Mouse (Mus musculus) liver, embryonic 15.5 days (tissue): Measurements from ENCODE around the gene Pccb. TPM values are rescaled to one million over a fixed set of nuclear protein-coding genes. Genes with fewer than 3 reads are reported as not detected.

Experiments
- ATAC-seq: fragments of 200-750 bp; cut with Nextera tagmentation; 2 replicates; pipeline ENCODE4 v1.8.0; 2017; ENCODE audit warnings: moderate number of reproducible peaks, mild to moderate bottlenecking, moderate library complexity; ENCODE audit not compliant: insufficient read depth
- H3K27ac ChIP-seq: fragments of 300-500 bp; sonication (generic); replicated peaks from 2 replicates; pipeline ENCODE4 v1.5.1; 2015; ENCODE audit warnings: mild to moderate bottlenecking, inconsistent platforms
- H3K27me3 ChIP-seq: fragments of 300-500 bp; sonication (generic); 2 replicates; pipeline ENCODE4 v1.6.1; 2015; ENCODE audit warnings: mild to moderate bottlenecking, inconsistent platforms
- H3K36me3 ChIP-seq: fragments of 300-500 bp; sonication (generic); replicated peaks from 2 replicates; pipeline ENCODE4 v1.6.1; 2015; ENCODE audit warnings: moderate library complexity, mild to moderate bottlenecking, inconsistent platforms
- H3K4me1 ChIP-seq: fragments of 300-500 bp; sonication (generic); replicated peaks from 2 replicates; pipeline ENCODE4 v1.6.1; 2015; ENCODE audit warnings: inconsistent platforms
- H3K4me2 ChIP-seq: fragments of 300-500 bp; sonication (generic); 2 replicates; pipeline ENCODE4 v1.6.1; 2015; ENCODE audit warnings: moderate library complexity, mild to moderate bottlenecking, inconsistent platforms
- H3K4me3 ChIP-seq: fragments of 300-500 bp; sonication (generic); replicated peaks from 2 replicates; pipeline ENCODE4 v1.5.1; 2015; ENCODE audit warnings: mild to moderate bottlenecking, inconsistent platforms
- H3K9ac ChIP-seq: fragments of 300-500 bp; sonication (generic); 2 replicates; pipeline ENCODE4 v1.6.1; 2015; ENCODE audit warnings: moderate library complexity, mild to moderate bottlenecking, inconsistent platforms
- H3K9me3 ChIP-seq: fragments of 300-500 bp; sonication (generic); replicated peaks from 2 replicates; pipeline ENCODE4 v1.6.1; 2016; ENCODE audit warnings: inconsistent platforms
- WGBS: fragments of 180-500 bp; shearing (Covaris S2); methylation state at CpG from one replicate; pipeline ENCODE4 v1.1.7; 2015; ENCODE audit warnings: mixed read lengths; ENCODE audit not compliant: insufficient replicate concordance; 5-methylcytosine and 5-hydroxymethylcytosine counted together
- polyA plus RNA-seq: library from polyadenylated mRNA; unstranded; fragments of >200 nt; fragmentation: Nextera tagmentation; extraction: Ambion mirVana; gene quantifications from 2 replicates; pipeline ENCODE4 v1.2.1, GENCODE M21; 2015

Pccb gene
- polyA plus RNA-seq = 7.5 and 8.4 TPM in 2 replicates

DNA sequence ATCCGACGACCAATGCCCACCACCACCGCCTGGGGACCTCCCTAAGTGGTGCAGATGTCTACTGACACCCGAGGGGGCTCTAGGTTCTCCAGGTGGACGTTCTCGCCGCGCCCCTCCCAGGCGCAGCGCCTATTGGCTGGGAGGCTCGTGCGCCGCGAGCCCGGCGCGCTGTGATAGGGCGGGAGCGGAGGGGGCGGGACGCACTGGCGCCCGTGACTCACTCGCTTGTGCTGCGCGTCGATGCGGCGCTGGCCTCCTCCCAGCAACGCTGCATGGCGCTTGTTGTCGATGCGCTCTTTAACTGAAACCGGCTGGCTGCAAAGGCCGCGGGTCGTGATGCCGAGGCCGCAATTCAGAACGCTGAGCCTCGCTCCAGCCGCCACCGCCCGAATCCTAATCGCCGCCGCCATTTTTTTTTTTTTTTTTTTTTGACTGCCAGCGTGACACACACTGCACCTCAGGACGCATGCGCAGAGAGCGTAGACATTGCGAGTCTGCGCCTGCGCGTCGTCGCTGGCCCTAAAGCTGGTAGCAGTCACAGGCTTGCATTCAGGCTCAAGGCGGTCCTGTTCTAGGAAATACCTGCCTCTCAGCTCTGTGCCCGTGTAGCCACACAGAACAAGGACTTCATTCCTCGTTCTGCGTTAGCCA lies at the start of gene Pccb:
TSS of gene Pccb (minus strand) at position 451 of the 651 bp plus-strand sequence.
- under 1% methylated on average over 61 of the region's 61 CpGs for WGBS
- Histone ChIP-seq H3K4me1 (peaks cover 49% of the 10 kb centered on the region), H3K27me3 (no peaks in the 10 kb centered on the region), H3K36me3 (no peaks in the 10 kb centered on the region), H3K9ac (peak within 1 kb of the TSS; percentile 61), H3K4me2 (peak within 1 kb of the TSS; percentile 93), H3K4me3 (peak within 1 kb of the TSS; percentile 80), H3K27ac (peak within 1 kb of the TSS; percentile 90), H3K9me3 (no peaks in the 10 kb centered on the region)
- ATAC-seq = peak; percentile 98

DNA sequence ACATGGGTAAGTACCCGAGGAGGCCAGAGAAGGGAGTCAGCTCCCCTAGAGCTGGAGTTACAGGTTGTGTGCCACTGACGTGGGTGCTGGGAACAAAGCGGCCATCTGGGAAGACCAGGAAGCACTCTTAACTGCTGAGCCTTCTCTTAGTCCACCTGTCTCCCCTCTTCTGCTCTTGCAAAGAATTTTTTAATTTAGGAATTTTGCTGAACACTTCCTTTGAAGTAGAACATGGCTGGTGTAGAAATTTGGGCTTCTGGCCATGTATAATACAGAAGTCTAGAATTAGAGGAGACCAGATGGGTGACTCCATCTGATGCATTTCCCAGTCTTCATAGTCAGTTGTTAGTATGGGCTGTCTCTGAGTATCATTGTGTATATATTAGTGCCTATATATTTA lies 49.0 kb upstream of the Pccb start:
- Histone ChIP-seq H3K36me3 (peaks cover 16% of the 10 kb centered on the region), H3K9ac (no peak overlapping the region), H3K4me3 (no peak overlapping the region), H3K4me1 (peaks cover 38% of the 10 kb centered on the region), H3K27me3 (no peaks in the 10 kb centered on the region), H3K9me3 (no peaks in the 10 kb centered on the region), H3K4me2 (no peak overlapping the region), H3K27ac (no peak overlapping the region)
- no peak for ATAC-seq
- WGBS = 69% methylated on average over 3 of the region's 3 CpGs

GRCm38 (mm10) chr9:101080046-101080685 lies 45.5 kb upstream of the Pccb start:
- WGBS = 80% methylated on average over 3 of the region's 3 CpGs
- no peak overlapping the region for H3K27ac ChIP-seq
- no peaks in the 10 kb centered on the region for H3K9me3 ChIP-seq
- H3K4me1 ChIP-seq = peaks cover 55% of the 10 kb centered on the region
- ATAC-seq = no peak
- H3K36me3 ChIP-seq = peaks cover 16% of the 10 kb centered on the region
- H3K9ac ChIP-seq = no peak overlapping the region
- peak overlapping the region; percentile 63; the same call in 1 of the 2 replicates for H3K4me2 ChIP-seq
- no peak overlapping the region for H3K4me3 ChIP-seq
- H3K27me3 ChIP-seq = no peaks in the 10 kb centered on the region

GRCm38 (mm10) chr9:101078579-101078978 lies 43.9 kb upstream of the Pccb start:
- ATAC-seq = no peak
- Histone ChIP-seq H3K27me3 (no peaks in the 10 kb centered on the region), H3K4me3 (peak overlapping the region; percentile 43), H3K9me3 (no peaks in the 10 kb centered on the region), H3K4me2 (peak overlapping the region; percentile 63), H3K27ac (no peak overlapping the region), H3K9ac (peak overlapping the region; percentile 32; the same call in 1 of the 2 replicates), H3K4me1 (peaks cover 47% of the 10 kb centered on the region), H3K36me3 (peaks cover 16% of the 10 kb centered on the region)
- 59% methylated on average over 4 of the region's 4 CpGs for WGBS

- H3K27ac ChIP-seq = no peak overlapping the region
- no peaks in the 10 kb centered on the region for H3K9me3 ChIP-seq
- H3K36me3 ChIP-seq = peaks cover 16% of the 10 kb centered on the region
- H3K27me3 ChIP-seq = no peaks in the 10 kb centered on the region
- peak overlapping the region; percentile 96 for H3K4me2 ChIP-seq
- no peak for ATAC-seq
- H3K4me3 ChIP-seq = peak overlapping the region; percentile 98
- H3K9ac ChIP-seq = peak overlapping the region; percentile 99
- peaks cover 55% of the 10 kb centered on the region for H3K4me1 ChIP-seq
Observed at GRCm38 (mm10) chr9:101077486-101077885, 42.8 kb upstream of the Pccb start.

GRCm38 (mm10) chr9:101076095-101076875 lies 41.6 kb upstream of the Pccb start:
- peaks cover 15% of the 10 kb centered on the region for H3K36me3 ChIP-seq
- H3K4me1 ChIP-seq = peaks cover 54% of the 10 kb centered on the region
- H3K4me3 ChIP-seq = peak overlapping the region; percentile 98
- ATAC-seq = no peak
- H3K4me2 ChIP-seq = peak overlapping the region; percentile 96
- H3K9ac ChIP-seq = peak overlapping the region; percentile 99
- peak overlapping the region; percentile 70 for H3K27ac ChIP-seq
- WGBS = 1% methylated on average over 18 of the region's 18 CpGs
- H3K9me3 ChIP-seq = no peaks in the 10 kb centered on the region
- no peaks in the 10 kb centered on the region for H3K27me3 ChIP-seq

GRCm38 (mm10) chr9:101075694-101076093 lies 41.0 kb upstream of the Pccb start:
- Histone ChIP-seq H3K4me1 (peaks cover 48% of the 10 kb centered on the region), H3K4me2 (peak overlapping the region; percentile 96), H3K36me3 (peaks cover 13% of the 10 kb centered on the region; the same call in 1 of the 2 replicates), H3K9ac (peak overlapping the region; percentile 99), H3K4me3 (peak overlapping the region; percentile 98), H3K27me3 (no peaks in the 10 kb centered on the region), H3K27ac (peak overlapping the region; percentile 70), H3K9me3 (no peaks in the 10 kb centered on the region)
- under 1% methylated on average over 8 of the region's 8 CpGs for WGBS
- no peak for ATAC-seq

- H3K9ac ChIP-seq = peak overlapping the region; percentile 99
- ATAC-seq = no peak
- peaks cover 11% of the 10 kb centered on the region; the same call in 1 of the 2 replicates for H3K36me3 ChIP-seq
- H3K4me2 ChIP-seq = peak overlapping the region; percentile 96
- H3K27ac ChIP-seq = peak overlapping the region; percentile 99
- WGBS = under 1% methylated on average over 25 of the region's 25 CpGs
- H3K9me3 ChIP-seq = no peaks in the 10 kb centered on the region
- H3K4me1 ChIP-seq = peaks cover 45% of the 10 kb centered on the region
- H3K27me3 ChIP-seq = no peaks in the 10 kb centered on the region
- peak overlapping the region; percentile 98 for H3K4me3 ChIP-seq
Observed at GRCm38 (mm10) chr9:101075091-101075581, 40.4 kb upstream of the Pccb start.

DNA sequence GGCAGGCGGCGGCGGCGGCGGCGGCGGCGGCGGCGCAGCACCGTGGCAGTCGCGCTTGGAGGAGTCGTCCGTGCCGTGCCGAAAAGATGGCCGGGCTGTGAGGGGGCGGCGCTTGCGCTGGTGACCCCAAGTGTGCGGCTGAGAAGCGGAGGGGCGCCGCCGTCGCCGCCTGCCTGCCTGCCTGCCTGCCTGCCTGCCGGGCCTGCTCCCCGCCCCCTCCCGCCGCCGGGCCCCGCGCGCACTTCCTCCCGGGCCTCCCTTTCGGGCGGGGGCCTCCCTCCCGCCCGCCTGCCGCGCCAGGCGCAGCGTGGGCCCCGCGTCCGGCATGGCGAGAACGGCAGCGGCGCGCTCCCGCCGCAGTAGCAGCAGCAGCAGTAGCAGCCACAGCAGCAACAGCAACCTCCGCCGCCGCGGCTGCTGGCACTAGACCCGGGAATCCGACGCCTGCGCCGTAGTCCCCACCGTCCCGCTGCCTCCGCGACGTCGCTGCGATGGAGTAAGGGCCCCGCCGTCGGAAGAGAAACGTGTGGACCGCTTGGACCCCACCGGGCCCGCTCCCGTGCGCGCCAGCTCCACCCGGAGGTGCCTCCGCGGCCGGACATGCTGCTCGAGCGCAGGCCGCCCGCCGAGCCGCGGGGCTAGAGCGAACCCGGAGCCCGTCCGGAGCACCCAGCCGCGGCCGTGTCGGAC lies 39.8 kb upstream of the Pccb start:
- peak; percentile 66 for ATAC-seq
- H3K9me3 ChIP-seq = no peaks in the 10 kb centered on the region
- H3K4me1 ChIP-seq = peaks cover 39% of the 10 kb centered on the region
- H3K9ac ChIP-seq = peak overlapping the region; percentile 99
- under 1% methylated on average over 78 of the region's 100 CpGs for WGBS
- H3K27me3 ChIP-seq = no peaks in the 10 kb centered on the region
- peak overlapping the region; percentile 96 for H3K4me2 ChIP-seq
- peak overlapping the region; percentile 99 for H3K27ac ChIP-seq
- H3K36me3 ChIP-seq = peaks cover 4% of the 10 kb centered on the region; the same call in 1 of the 2 replicates
- H3K4me3 ChIP-seq = peak overlapping the region; percentile 98

DNA sequence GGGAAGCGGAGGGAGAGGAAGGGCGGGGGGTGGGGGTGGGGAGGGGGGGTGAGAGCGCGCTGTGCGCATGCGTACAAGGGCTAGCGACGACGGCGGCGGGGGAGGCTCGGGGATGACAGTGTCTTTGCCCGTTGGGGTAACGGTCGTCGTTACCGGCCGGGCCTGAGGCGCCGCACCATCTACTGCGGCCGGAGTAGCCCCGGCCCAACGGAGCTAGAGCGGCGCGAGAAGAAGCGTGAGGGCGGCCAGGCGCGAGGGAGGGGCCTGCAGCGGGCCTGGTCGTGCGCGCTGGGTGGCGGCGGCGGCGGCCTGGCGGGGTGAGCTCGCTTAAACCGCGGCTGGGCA lies 39.3 kb upstream of the Pccb start, which contains the start of gene Msl2:
TSS of gene Msl2 (plus strand) at position 115 of the 345 bp plus-strand sequence.
- Histone ChIP-seq H3K9me3 (no peaks in the 10 kb centered on the region), H3K9ac (peak within 1 kb of the TSS; percentile 99), H3K36me3 (no peaks in the 10 kb centered on the region), H3K27me3 (no peaks in the 10 kb centered on the region), H3K4me2 (peak within 1 kb of the TSS; percentile 96), H3K4me3 (peak within 1 kb of the TSS; percentile 98), H3K27ac (peak within 1 kb of the TSS; percentile 99), H3K4me1 (peaks cover 34% of the 10 kb centered on the region)
- ATAC-seq = peak; percentile 67
- under 1% methylated on average over 36 of the region's 43 CpGs for WGBS
